ENCODE assay signal across 25 mouse cellular contexts in genomic region chr4:148461772-148462171, GRCm38 (mm10). TPM values are rescaled to one million over a fixed set of nuclear protein-coding genes. Genes with fewer than 3 reads are reported as not detected.
DNase-seq lines count a peak whose midpoint lies in the region; ATAC-seq and TF ChIP-seq lines count a peak whose summit lies in the region.
"Had no signal": no experiment of that assay in that cellular context is flagged by ENCODE, and none has a peak within 500 bp of the region (broad histone marks: within the 10 kb centered on the region; RNA-seq: fewer than 3 reads in every experiment).

No protein-coding gene starts in this region.

- no peaks in the 10 kb centered on the region for H3K4me1 ChIP-seq in liver, embryonic 14.5 days (replicated peaks; ENCODE audit: control insufficient read depth in 2 of 2, insufficient read depth in 2 of 2, low read length in 1 of 2)
- no peaks in the 10 kb centered on the region for H3K4me1 ChIP-seq in liver, embryonic 12.5 days
- H3K4me1 ChIP-seq in MEL (ENCODE audit: control insufficient read depth in 1 of 2, insufficient read depth in 2 of 2, low read length in 2 of 2) = no peaks in the 10 kb centered on the region
- H3K4me1 ChIP-seq in embryonic facial prominence, embryonic 10.5 days = no peaks in the 10 kb centered on the region
- H3K4me1 ChIP-seq: limb, embryonic 13.5 days; lung, embryonic 15.5 days had no signal

- no peaks in the 10 kb centered on the region for H3K79me2 ChIP-seq in MEL (ENCODE audit: control insufficient read depth, insufficient read depth, low read length, poor library complexity)

- TF ChIP-seq EP300 in liver, embryonic 14.5 days (IDR thresholded peaks at IDR 0.05; ENCODE audit: low read depth) = no peak
- TF ChIP-seq EP300 in MEL (IDR thresholded peaks at IDR 0.05; ENCODE audit: low read depth in 1 of 2, low read length in 2 of 2) = no peak

- TF ChIP-seq CTCF in liver, embryonic 14.5 days (IDR thresholded peaks at IDR 0.05; ENCODE audit: low read depth) = peak; percentile 19; the same call in 1 of the 2 replicates
- TF ChIP-seq CTCF in MEL (IDR thresholded peaks at IDR 0.05 in 2 of 3, conservative IDR thresholded peaks at IDR 0.05 in 1 of 3; ENCODE audit: control insufficient read depth in 1 of 3, insufficient read depth in 1 of 3, low read depth in 2 of 3, low read length in 3 of 3, poor library complexity in 1 of 3, severe bottlenecking in 1 of 3) = peak; percentile 11 to 51 (median 47); a peak in 5 of 6 replicates

- no peak overlapping the region for H3K27ac ChIP-seq in liver, embryonic 14.5 days
- H3K27ac ChIP-seq in liver, embryonic 12.5 days = no peak overlapping the region
- no peak overlapping the region for H3K27ac ChIP-seq in MEL (ENCODE audit: control insufficient read depth, low read depth, low read length)
- H3K27ac ChIP-seq in embryonic facial prominence, embryonic 10.5 days (replicated peaks) = no peak overlapping the region
- H3K27ac ChIP-seq: limb, embryonic 13.5 days; lung, embryonic 15.5 days had no signal

- no peak overlapping the region for H3K4me2 ChIP-seq in liver, embryonic 14.5 days (ENCODE audit: low read depth)
- H3K4me2 ChIP-seq in liver, embryonic 12.5 days = no peak overlapping the region
- H3K4me2 ChIP-seq: forebrain, embryonic 15.5 days; hindbrain, embryonic 13.5 days; limb, embryonic 13.5 days; lung, embryonic 15.5 days had no signal

- DNase-seq in CD4-positive, CD25-positive, alpha-beta regulatory T cell, adult 2 months (ENCODE audit: low read depth, low spot score) = peak; percentile 19
- no peak for DNase-seq in liver, embryonic 14.5 days (ENCODE audit: low read depth in 3 of 3, low spot score in 3 of 3)
- DNase-seq in MEL (ENCODE audit: low read depth, low spot score) = peak; percentile 43
- peak; percentile 24 for DNase-seq in splenic B cell, adult 2 months (ENCODE audit: low read depth, low spot score)
- DNase-seq in lung, postnatal 25 days (ENCODE audit: low spot score) = no peak
- no peak for DNase-seq in embryonic facial prominence, embryonic 10.5 days (ENCODE audit: low spot score)
- DNase-seq: adrenal gland, postnatal 10 days; cerebellum, adult 11-12 months; cerebellum, postnatal 36 days; gastrocnemius, postnatal 14 days; kidney, postnatal 10 days; layer of hippocampus, adult 9-11 months; midbrain, embryonic 14.5 days; right cerebral cortex, adult 18-20 months had no signal

- TF ChIP-seq POLR2A in MEL (IDR thresholded peaks at IDR 0.05; ENCODE audit: control insufficient read depth in 1 of 2, insufficient read depth in 1 of 2, low read depth in 1 of 2, low read length in 2 of 2, poor library complexity in 1 of 2) = no peak

- peak; percentile 8 for TF ChIP-seq RAD21 in MEL (IDR thresholded peaks at IDR 0.05; ENCODE audit: low read depth, low read length)

- H3K36me3 ChIP-seq in liver, embryonic 14.5 days (replicated peaks; ENCODE audit: control insufficient read depth, insufficient read depth, low read depth) = peaks cover 39% of the 10 kb centered on the region
- peaks cover 98% of the 10 kb centered on the region for H3K36me3 ChIP-seq in liver, embryonic 12.5 days
- H3K36me3 ChIP-seq in MEL (ENCODE audit: control insufficient read depth in 1 of 2, insufficient read depth in 2 of 2, low read length in 2 of 2) = no peaks in the 10 kb centered on the region; a peak in 1 of 4 replicates
- H3K36me3 ChIP-seq in splenic B cell, adult 2 months (ENCODE audit: control insufficient read depth, insufficient read depth, low read length, poor library complexity, severe bottlenecking) = peaks cover 7% of the 10 kb centered on the region
- peaks cover 100% of the 10 kb centered on the region for H3K36me3 ChIP-seq in embryonic facial prominence, embryonic 10.5 days (replicated peaks)

- WGBS in liver, embryonic 14.5 days (ENCODE audit: insufficient replicate concordance) = 76% methylated on average over 4 of the region's 4 CpGs
- 75% methylated on average over 4 of the region's 4 CpGs for WGBS in liver, embryonic 12.5 days (ENCODE audit: insufficient replicate concordance)
- 85% methylated on average over 4 of the region's 4 CpGs for WGBS in embryonic facial prominence, embryonic 10.5 days

- no peaks in the 10 kb centered on the region for H3K27me3 ChIP-seq in liver, embryonic 14.5 days (ENCODE audit: control insufficient read depth, insufficient read depth, low read length)
- no peaks in the 10 kb centered on the region for H3K27me3 ChIP-seq in liver, embryonic 12.5 days (replicated peaks)
- no peaks in the 10 kb centered on the region for H3K27me3 ChIP-seq in MEL (ENCODE audit: control insufficient read depth in 1 of 2, insufficient read depth in 2 of 2, low read length in 2 of 2)
- no peaks in the 10 kb centered on the region for H3K27me3 ChIP-seq in splenic B cell, adult 2 months (ENCODE audit: control insufficient read depth, insufficient read depth, low read length, poor library complexity, severe bottlenecking)
- no peaks in the 10 kb centered on the region for H3K27me3 ChIP-seq in embryonic facial prominence, embryonic 10.5 days (replicated peaks; ENCODE audit: low read depth, poor library complexity, severe bottlenecking)
- H3K27me3 ChIP-seq: forebrain, embryonic 15.5 days; hindbrain, embryonic 13.5 days; limb, embryonic 13.5 days; lung, embryonic 15.5 days had no signal

- no peak overlapping the region for H3K4me3 ChIP-seq in liver, embryonic 14.5 days (ENCODE audit: insufficient read depth in 1 of 2, low read depth in 2 of 2, low read length in 2 of 2)
- H3K4me3 ChIP-seq in liver, embryonic 12.5 days = no peak overlapping the region
- no peak overlapping the region for H3K4me3 ChIP-seq in MEL (ENCODE audit: control insufficient read depth in 1 of 2, insufficient read depth in 1 of 2, low read depth in 2 of 2, low read length in 2 of 2)
- H3K4me3 ChIP-seq in embryonic facial prominence, embryonic 10.5 days = no peak overlapping the region
- H3K4me3 ChIP-seq: erythroblast, embryonic 14.5 days; forebrain, embryonic 15.5 days; hindbrain, embryonic 13.5 days; limb, embryonic 13.5 days; lung, embryonic 15.5 days had no signal

- no peaks in the 10 kb centered on the region for H3K9me3 ChIP-seq in liver, embryonic 14.5 days (ENCODE audit: control insufficient read depth, low read length)
- no peaks in the 10 kb centered on the region for H3K9me3 ChIP-seq in liver, embryonic 12.5 days (replicated peaks)
- H3K9me3 ChIP-seq in MEL (replicated peaks; ENCODE audit: insufficient read depth, low read length) = no peaks in the 10 kb centered on the region
- H3K9me3 ChIP-seq in embryonic facial prominence, embryonic 10.5 days = no peaks in the 10 kb centered on the region
- H3K9me3 ChIP-seq: forebrain, embryonic 15.5 days; G1E; hindbrain, embryonic 13.5 days; limb, embryonic 13.5 days; lung, embryonic 15.5 days had no signal

- no peak overlapping the region for H3K9ac ChIP-seq in liver, embryonic 14.5 days (replicated peaks)
- H3K9ac ChIP-seq in liver, embryonic 12.5 days = no peak overlapping the region
- no peak overlapping the region for H3K9ac ChIP-seq in MEL (ENCODE audit: control insufficient read depth, low read depth, low read length, poor library complexity, severe bottlenecking)
- H3K9ac ChIP-seq: forebrain, embryonic 15.5 days; hindbrain, embryonic 13.5 days; limb, embryonic 13.5 days; lung, embryonic 15.5 days had no signal

- ATAC-seq in CD4-positive, CD25-positive, alpha-beta regulatory T cell, adult 4 months = no peak
- ATAC-seq in liver, embryonic 14.5 days (ENCODE audit: insufficient read depth) = no peak
- ATAC-seq in liver, embryonic 12.5 days = no peak
- ATAC-seq: intestine, postnatal 0 days had no signal

TF ChIP-seq in MEL, 35 proteins besides CTCF, POLR2A, EP300 and RAD21:
- TF ChIP-seq SMC3 (IDR thresholded peaks at IDR 0.05; ENCODE audit: low read depth, low read length) (0 out of 2 replicates have a peak, but pooled peaks have one; percentile 16), KAT2A (conservative IDR thresholded peaks at IDR 0.05; ENCODE audit: low read depth, low read length) (no peak)

RNA-seq across cellular contexts. Expression of gene Mtor, which starts 13.4 kb away (rescaled TPM):
- polyA plus RNA-seq in CD4-positive, CD25-positive, alpha-beta regulatory T cell, adult 4 months (2017; shearing (Covaris generic)) = 10 to 100 TPM in 1 of 2 experiments, 1 to 10 TPM in 1; 7.9 to 13.0 TPM
- 6.0 and 6.1 TPM in 2 replicates for polyA plus RNA-seq in liver, embryonic 14.5 days (2012; rRNA removed)
- 9.4 and 11.2 TPM in 2 replicates for polyA plus RNA-seq in liver, embryonic 14.5 days (2014; fragmentation: Nextera tagmentation; extraction: Ambion mirVana)
- 13.1 and 13.5 TPM in 2 replicates for polyA plus RNA-seq in liver, embryonic 12.5 days (2016; fragmentation: Nextera tagmentation; extraction: Ambion mirVana)
- total RNA-seq in MEL (2012; rRNA removed) = 23.0 and 23.9 TPM in 2 replicates
- polyA plus RNA-seq in MEL (2012; ENCODE audit: insufficient read depth in 1 of 2, insufficient read length in 2 of 2, low read depth in 1 of 2, low replicate concordance in 2 of 2, missing spikeins in 1 of 2) = 10 to 100 TPM in 1 of 2 experiments, not detected in 1; 35.2 TPM
- polyA plus RNA-seq in embryonic facial prominence, embryonic 10.5 days (2016; fragmentation: Nextera tagmentation; extraction: Ambion mirVana) = 20.7 and 23.7 TPM in 2 replicates

RNA-seq across cellular contexts. Expression of gene Ubiad1, which starts 17.2 kb away (rescaled TPM):
- 10 to 100 TPM in 1 of 2 experiments, 1 to 10 TPM in 1; 8.7 to 12.9 TPM for polyA plus RNA-seq in CD4-positive, CD25-positive, alpha-beta regulatory T cell, adult 4 months (2017; shearing (Covaris generic))
- 6.0 and 6.4 TPM in 2 replicates for polyA plus RNA-seq in liver, embryonic 14.5 days (2012; rRNA removed)
- polyA plus RNA-seq in liver, embryonic 14.5 days (2014; fragmentation: Nextera tagmentation; extraction: Ambion mirVana) = 7.3 and 7.9 TPM in 2 replicates
- 18.3 and 18.4 TPM in 2 replicates for polyA plus RNA-seq in liver, embryonic 12.5 days (2016; fragmentation: Nextera tagmentation; extraction: Ambion mirVana)
- 17.1 and 19.4 TPM in 2 replicates for total RNA-seq in MEL (2012; rRNA removed)
- 10 to 100 TPM in 1 of 2 experiments, not detected in 1; 24.3 TPM for polyA plus RNA-seq in MEL (2012; ENCODE audit: insufficient read depth in 1 of 2, insufficient read length in 2 of 2, low read depth in 1 of 2, low replicate concordance in 2 of 2, missing spikeins in 1 of 2)
- polyA plus RNA-seq in embryonic facial prominence, embryonic 10.5 days (2016; fragmentation: Nextera tagmentation; extraction: Ambion mirVana) = 22.9 and 23.6 TPM in 2 replicates

RNA-seq across cellular contexts. Expression of gene Angptl7, which starts 38.5 kb away (rescaled TPM):
- polyA plus RNA-seq in CD4-positive, CD25-positive, alpha-beta regulatory T cell, adult 4 months (2017; shearing (Covaris generic)) = under 1 TPM; 0.59 to 0.65 TPM
- polyA plus RNA-seq in liver, embryonic 14.5 days (2012; rRNA removed) = 0.21 and 0.33 TPM in 2 replicates
- polyA plus RNA-seq in liver, embryonic 14.5 days (2014; fragmentation: Nextera tagmentation; extraction: Ambion mirVana) = 0.23 and 0.29 TPM in 2 replicates
- polyA plus RNA-seq in liver, embryonic 12.5 days (2016; fragmentation: Nextera tagmentation; extraction: Ambion mirVana) = 0.29 and 0.37 TPM in 2 replicates
- total RNA-seq in MEL (2012; rRNA removed) = not detected in 2 replicates
- polyA plus RNA-seq in MEL (2012; ENCODE audit: insufficient read depth in 1 of 2, insufficient read length in 2 of 2, low read depth in 1 of 2, low replicate concordance in 2 of 2, missing spikeins in 1 of 2) = not detected
- 0.23 and 0.37 TPM in 2 replicates for polyA plus RNA-seq in embryonic facial prominence, embryonic 10.5 days (2016; fragmentation: Nextera tagmentation; extraction: Ambion mirVana)
- total RNA-seq: neutrophil, adult 5-6 weeks had no signal
- polyA plus RNA-seq: erythroblast, embryonic 14.5 days; G1E; small intestine, adult 2 months had no signal

Comparison
In these comparisons a context has a peak if more than half of its experiments do, and no peak if none do; other contexts are left out.
1. DNase-seq: peak in CD4-positive, CD25-positive, alpha-beta regulatory T cell, adult 2 months (single experiment), MEL (single experiment) and splenic B cell, adult 2 months (single experiment); none in liver, embryonic 14.5 days (0 of 3), lung, postnatal 25 days (single experiment) and embryonic facial prominence, embryonic 10.5 days (single experiment).